35 mouse cellular contexts compared by ENCODE assay signal in the genomic region with DNA sequence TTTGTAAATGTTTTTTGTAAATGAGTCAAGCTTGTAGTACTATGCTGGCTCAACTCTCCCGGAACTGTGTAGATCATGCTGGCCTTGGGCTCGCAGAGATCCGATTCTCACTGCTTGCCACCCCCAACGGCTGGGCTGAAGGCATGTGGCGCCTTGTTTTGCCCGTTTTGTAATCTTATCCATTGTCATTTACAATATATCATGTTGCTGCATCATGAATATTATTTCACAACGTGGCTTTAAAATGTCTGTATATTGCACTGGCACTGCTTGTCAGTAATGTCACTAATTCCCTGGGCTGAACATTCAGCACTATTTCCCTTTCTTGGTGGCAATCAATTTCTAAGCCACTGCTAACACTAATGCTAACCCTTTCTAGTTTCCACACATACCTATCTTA. TPM values are rescaled to one million over a fixed set of nuclear protein-coding genes. Genes with fewer than 3 reads are reported as not detected.
"Had no signal": no experiment of that assay in that cellular context is flagged by ENCODE, and none has a peak within 500 bp of the region (broad histone marks: within the 10 kb centered on the region; RNA-seq: fewer than 3 reads in every experiment).

No protein-coding gene starts in this region.

- DNase-seq: cerebellum, adult 9-11 months; cerebellum, postnatal 10 days; cerebellum, postnatal 14 days; cerebellum, postnatal 25 days; cerebellum, postnatal 36 days; embryo, embryonic 11 days; forebrain, postnatal 0 days; gastrocnemius, adult 2 months; gastrocnemius, postnatal 10 days; gastrocnemius, postnatal 14 days; gastrocnemius, postnatal 25 days; gastrocnemius, postnatal 36 days; heart, adult 11 months; heart, adult 18-20 months; heart, adult 2 months had no signal

RNA-seq across cellular contexts. Expression of a gene that starts 3.6 kb away (rescaled TPM):
- total RNA-seq: common myeloid progenitor, adult 5-6 weeks; forebrain, postnatal 0 days; granulocyte monocyte progenitor cell, adult 5-6 weeks had no signal
- polyA plus RNA-seq: cortical plate, adult 2 months; embryonic facial prominence, embryonic 10.5 days; embryonic facial prominence, embryonic 11.5 days; embryonic facial prominence, embryonic 12.5 days; embryonic facial prominence, embryonic 13.5 days; embryonic facial prominence, embryonic 15.5 days; erythroblast, embryonic 14.5 days; forebrain, embryonic 10.5 days; forebrain, embryonic 11.5 days; forebrain, embryonic 12.5 days; forebrain, embryonic 13.5 days; forebrain, embryonic 14.5 days; forebrain, embryonic 15.5 days; forebrain, embryonic 16.5 days; forebrain, postnatal 0 days; frontal cortex, adult 2 months; heart, embryonic 10.5 days; heart, embryonic 11.5 days; heart, embryonic 12.5 days had no signal
